Mouse (Mus musculus) lung, adult 2 months (tissue): Measurements from ENCODE around the gene Fbxl17.

ENCODE experiments used
- CTCF ChIP-seq: fragments of 200-500 bp; IDR thresholded peaks from 2 replicates; pipeline ENCODE4 v1.5.1; 2011; ENCODE audit warnings: mild to moderate bottlenecking, low read length, control low read depth; ENCODE audit not compliant: insufficient read depth
- POLR2A ChIP-seq: fragments of 200-500 bp; IDR thresholded peaks from 2 replicates; pipeline ENCODE4 v1.6.1; 2011; ENCODE audit warnings: low read depth, mild to moderate bottlenecking, control low read depth, low read length, borderline replicate concordance; ENCODE audit errors: extremely low read depth

GRCm38 (mm10) chr17:63529476-63529875, 29.7 kb upstream of the Fbxl17 start:
- TF ChIP-seq POLR2A (no peak), CTCF (no peak)
